10 mouse cellular contexts compared by ENCODE assay signal in the genomic region with DNA sequence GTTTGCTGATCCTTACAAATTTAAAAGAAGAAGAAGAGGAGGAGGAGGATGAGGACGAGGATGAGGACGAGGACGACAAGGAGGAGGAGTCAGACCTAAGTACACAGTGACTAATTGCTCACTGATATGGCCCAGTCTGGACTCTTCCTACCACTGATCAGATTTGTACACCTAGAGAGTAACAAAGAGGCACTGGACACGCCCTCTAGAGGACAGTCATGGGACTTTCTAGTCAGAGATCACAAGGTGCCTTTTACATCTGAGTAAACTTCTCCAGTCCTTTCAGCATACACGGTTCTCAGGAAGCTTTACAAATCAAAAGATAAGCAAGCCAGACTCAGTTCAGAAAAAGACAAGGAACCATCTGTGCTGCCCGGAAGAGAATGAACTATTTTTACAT. TPM values are rescaled to one million over a fixed set of nuclear protein-coding genes. Genes with fewer than 3 reads are reported as not detected.
DNase-seq lines count a peak whose midpoint lies in the region; ATAC-seq and TF ChIP-seq lines count a peak whose summit lies in the region.
"Had no signal": no experiment of that assay in that cellular context is flagged by ENCODE, and none has a peak within 500 bp of the region (broad histone marks: within the 10 kb centered on the region; RNA-seq: fewer than 3 reads in every experiment).

No protein-coding gene starts in this region.

- TF ChIP-seq EP300 in ES-Bruce4 (IDR thresholded peaks at IDR 0.05; ENCODE audit: insufficient read depth, low read depth, low read length), result no peak

- peak; percentile 54 for TF ChIP-seq CTCF in kidney, postnatal 0 days (IDR thresholded peaks at IDR 0.05; ENCODE audit: low read depth)
- peak; percentile 13 for TF ChIP-seq CTCF in ES-Bruce4 (IDR thresholded peaks at IDR 0.05; ENCODE audit: low read depth, low read length)

- peak; percentile 29 for DNase-seq in CD4-positive, CD25-positive, alpha-beta regulatory T cell, adult 2 months (ENCODE audit: low read depth, low spot score)
- peak; percentile 18 for DNase-seq in kidney, postnatal 0 days (ENCODE audit: low spot score)
- no peak for DNase-seq in kidney, postnatal 10 days
- DNase-seq in forelimb bud, embryonic 11.5 days (ENCODE audit: low read depth, low spot score), result peak; percentile 23
- no peak for DNase-seq in T-cell, adult 2 months (ENCODE audit: low spot score)

- ATAC-seq in CD4-positive, CD25-positive, alpha-beta regulatory T cell, adult 4 months, result no peak
- ATAC-seq in kidney, postnatal 0 days (replicated peaks; ENCODE audit: low FRiP score, low read depth), result no peak
- no peak for ATAC-seq in erythroid progenitor cell, adult 5-6 weeks (replicated peaks; ENCODE audit: low FRiP score, poor library complexity, severe bottlenecking)

- WGBS in kidney, postnatal 0 days, result 43% methylated on average over 6 of the region's 6 CpGs

- H3K4me2 ChIP-seq in kidney, postnatal 0 days (ENCODE audit: low read length), result no peak overlapping the region
- H3K4me2 ChIP-seq: heart, embryonic 12.5 days; limb, embryonic 13.5 days had no signal

- no peaks in the 10 kb centered on the region for H3K36me3 ChIP-seq in kidney, postnatal 0 days (ENCODE audit: insufficient read depth, low read length)
- H3K36me3 ChIP-seq in ES-Bruce4 (ENCODE audit: control insufficient read depth, insufficient read depth, low read length, poor library complexity, severe bottlenecking), result no peaks in the 10 kb centered on the region
- H3K36me3 ChIP-seq: heart, embryonic 12.5 days; limb, embryonic 13.5 days had no signal

- TF ChIP-seq POLR2A in ES-Bruce4 (IDR thresholded peaks at IDR 0.05; ENCODE audit: insufficient read depth, low read length), result no peak

- no peaks in the 10 kb centered on the region for H3K4me1 ChIP-seq in kidney, postnatal 0 days (replicated peaks; ENCODE audit: insufficient read depth, low read length)
- H3K4me1 ChIP-seq in ES-Bruce4 (ENCODE audit: control insufficient read depth, insufficient read depth, low read length), result no peaks in the 10 kb centered on the region
- H3K4me1 ChIP-seq: heart, embryonic 12.5 days; limb, embryonic 13.5 days had no signal

- H3K9ac ChIP-seq in kidney, postnatal 0 days (ENCODE audit: low read depth, low read length), result no peak overlapping the region
- H3K9ac ChIP-seq in ES-Bruce4 (ENCODE audit: low read depth, poor library complexity, severe bottlenecking), result no peak overlapping the region
- H3K9ac ChIP-seq: heart, embryonic 12.5 days; limb, embryonic 13.5 days had no signal

- no peaks in the 10 kb centered on the region for H3K27me3 ChIP-seq in kidney, postnatal 0 days (ENCODE audit: insufficient read depth, low read length)
- H3K27me3 ChIP-seq in ES-Bruce4 (ENCODE audit: control insufficient read depth, insufficient read depth, low read length, poor library complexity, severe bottlenecking), result no peaks in the 10 kb centered on the region
- H3K27me3 ChIP-seq: heart, embryonic 12.5 days; limb, embryonic 13.5 days had no signal

- no peak overlapping the region for H3K27ac ChIP-seq in kidney, postnatal 0 days
- no peak overlapping the region for H3K27ac ChIP-seq in ES-Bruce4 (ENCODE audit: insufficient read depth, low read length)
- H3K27ac ChIP-seq: limb, embryonic 13.5 days had no signal

- no peak overlapping the region for H3K4me3 ChIP-seq in kidney, postnatal 0 days (replicated peaks; ENCODE audit: low read depth, low read length)
- no peak overlapping the region for H3K4me3 ChIP-seq in ES-Bruce4 (ENCODE audit: low read depth, low read length)
- H3K4me3 ChIP-seq: heart, embryonic 12.5 days; limb, embryonic 13.5 days had no signal

- no peaks in the 10 kb centered on the region for H3K9me3 ChIP-seq in kidney, postnatal 0 days (replicated peaks; ENCODE audit: low read length)
- no peaks in the 10 kb centered on the region for H3K9me3 ChIP-seq in ES-Bruce4 (replicated peaks; ENCODE audit: control insufficient read depth, insufficient read depth, low read length, poor library complexity, severe bottlenecking)
- H3K9me3 ChIP-seq: heart, embryonic 12.5 days; limb, embryonic 13.5 days had no signal

RNA-seq across cellular contexts. Expression of gene Rasgef1b, which starts 20.2 kb away (rescaled TPM):
- 1 to 10 TPM; 1.5 to 4.1 TPM for polyA plus RNA-seq in CD4-positive, CD25-positive, alpha-beta regulatory T cell, adult 4 months (2017; shearing (Covaris generic))
- 6.9 and 7.3 TPM in 2 replicates for polyA plus RNA-seq in kidney, postnatal 0 days (2015; fragmentation: Nextera tagmentation; extraction: Ambion mirVana)
- polyA plus RNA-seq in ES-Bruce4 (2011; ENCODE audit: insufficient read depth, insufficient read length, low read depth, missing spikeins), result 1.9 and 2.4 TPM in 2 replicates
- total RNA-seq in erythroid progenitor cell, adult 5-6 weeks (2015; ENCODE audit: low replicate concordance), result 0.42 and 1.1 TPM in 2 replicates
- not detected in 2 replicates for total RNA-seq in erythroid progenitor cell, adult 5-6 weeks (2017; ENCODE audit: low replicate concordance)

Comparison
In these comparisons a context has a peak if more than half of its experiments do, and no peak if none do; other contexts are left out.
1. DNase-seq: peak in CD4-positive, CD25-positive, alpha-beta regulatory T cell, adult 2 months (single experiment), kidney, postnatal 0 days (single experiment) and forelimb bud, embryonic 11.5 days (single experiment); none in kidney, postnatal 10 days (single experiment) and T-cell, adult 2 months (single experiment).